Mouse (Mus musculus): Measurements from ENCODE around the gene G3bp1. TPM values are rescaled to one million over a fixed set of nuclear protein-coding genes. Genes with fewer than 3 reads are reported as not detected.

Gene G3bp1
- polyA plus RNA-seq, 1 experiment, result 28.3 TPM

GRCm38 (mm10) chr11:55450311-55450710, 19.2 kb upstream of the G3bp1 start:
- WGBS, result 60% methylated on average over 4 of the region's 4 CpGs
- peak overlapping the region; percentile 24; the same call in 1 of the 2 replicates for H3K27ac ChIP-seq (ENCODE audit: insufficient read depth, low read depth, low read length)
- H3K36me3 ChIP-seq (ENCODE audit: control insufficient read depth, insufficient read depth, low read length), result peaks cover 1% of the 10 kb centered on the region; the same call in 1 of the 2 replicates
- DNase-seq, result no peak
- no peak overlapping the region for H3K4me3 ChIP-seq (ENCODE audit: insufficient read depth, low read depth, low read length)
- peaks cover 3% of the 10 kb centered on the region; the same call in 1 of the 2 replicates for H3K4me1 ChIP-seq (ENCODE audit: control insufficient read depth, insufficient read depth, low read length)
- H3K27me3 ChIP-seq (replicated peaks; ENCODE audit: control insufficient read depth, insufficient read depth, low read length), result no peaks in the 10 kb centered on the region
- TF ChIP-seq CTCF (conservative IDR thresholded peaks at IDR 0.05; ENCODE audit: insufficient read depth, insufficient read length, low read depth, low read length) (no peak), POLR2A (IDR thresholded peaks at IDR 0.05; ENCODE audit: low read depth, low read length) (no peak)

- DNase-seq, result peak; percentile 51
- no peak overlapping the region for H3K4me3 ChIP-seq (ENCODE audit: insufficient read depth, low read depth, low read length)
- no peaks in the 10 kb centered on the region for H3K27me3 ChIP-seq (replicated peaks; ENCODE audit: control insufficient read depth, insufficient read depth, low read length)
- H3K27ac ChIP-seq (ENCODE audit: insufficient read depth, low read depth, low read length), result peak overlapping the region; percentile 19
- WGBS, result 79% methylated on average over 4 of the region's 4 CpGs
- TF ChIP-seq POLR2A (IDR thresholded peaks at IDR 0.05; ENCODE audit: low read depth, low read length) (no peak), CTCF (conservative IDR thresholded peaks at IDR 0.05; ENCODE audit: insufficient read depth, insufficient read length, low read depth, low read length) (no peak)
- peaks cover 12% of the 10 kb centered on the region; the same call in 1 of the 2 replicates for H3K4me1 ChIP-seq (ENCODE audit: control insufficient read depth, insufficient read depth, low read length)
- no peaks in the 10 kb centered on the region for H3K36me3 ChIP-seq (ENCODE audit: control insufficient read depth, insufficient read depth, low read length)
Observed at GRCm38 (mm10) chr11:55453640-55454039, 15.8 kb upstream of the G3bp1 start.

- Histone ChIP-seq H3K27me3 (replicated peaks; ENCODE audit: control insufficient read depth, insufficient read depth, low read length) (no peaks in the 10 kb centered on the region), H3K36me3 (ENCODE audit: control insufficient read depth, insufficient read depth, low read length) (no peaks in the 10 kb centered on the region), H3K4me1 (ENCODE audit: control insufficient read depth, insufficient read depth, low read length) (peaks cover 13% of the 10 kb centered on the region; the same call in 1 of the 2 replicates), H3K27ac (ENCODE audit: insufficient read depth, low read depth, low read length) (no peak overlapping the region), H3K4me3 (ENCODE audit: insufficient read depth, low read depth, low read length) (no peak overlapping the region)
- DNase-seq, result no peak
- TF ChIP-seq CTCF (conservative IDR thresholded peaks at IDR 0.05; ENCODE audit: insufficient read depth, insufficient read length, low read depth, low read length) (no peak), POLR2A (IDR thresholded peaks at IDR 0.05; ENCODE audit: low read depth, low read length) (no peak)
- 39% methylated on average over 2 of the region's 2 CpGs for WGBS
Observed at GRCm38 (mm10) chr11:55455166-55455565, 14.3 kb upstream of the G3bp1 start.

- H3K27ac ChIP-seq (ENCODE audit: insufficient read depth, low read depth, low read length), result no peak overlapping the region
- DNase-seq, result no peak
- no peak overlapping the region for H3K4me3 ChIP-seq (ENCODE audit: insufficient read depth, low read depth, low read length)
- no peaks in the 10 kb centered on the region for H3K36me3 ChIP-seq (ENCODE audit: control insufficient read depth, insufficient read depth, low read length)
- no peak for TF ChIP-seq POLR2A (IDR thresholded peaks at IDR 0.05; ENCODE audit: low read depth, low read length)
- TF ChIP-seq CTCF (conservative IDR thresholded peaks at IDR 0.05; ENCODE audit: insufficient read depth, insufficient read length, low read depth, low read length), result no peak
- H3K27me3 ChIP-seq (replicated peaks; ENCODE audit: control insufficient read depth, insufficient read depth, low read length), result no peaks in the 10 kb centered on the region
- H3K4me1 ChIP-seq (ENCODE audit: control insufficient read depth, insufficient read depth, low read length), result peaks cover 16% of the 10 kb centered on the region; the same call in 1 of the 2 replicates
- 39% methylated on average over 4 of the region's 4 CpGs for WGBS
Observed at GRCm38 (mm10) chr11:55458501-55458900, 11.0 kb upstream of the G3bp1 start.

- peak; percentile 39 for DNase-seq
- H3K4me3 ChIP-seq (ENCODE audit: insufficient read depth, low read depth, low read length), result peak overlapping the region; percentile 93
- peaks cover 20% of the 10 kb centered on the region; the same call in 1 of the 2 replicates for H3K4me1 ChIP-seq (ENCODE audit: control insufficient read depth, insufficient read depth, low read length)
- no peaks in the 10 kb centered on the region for H3K27me3 ChIP-seq (replicated peaks; ENCODE audit: control insufficient read depth, insufficient read depth, low read length)
- peak overlapping the region; percentile 77 for H3K27ac ChIP-seq (ENCODE audit: insufficient read depth, low read depth, low read length)
- TF ChIP-seq CTCF (conservative IDR thresholded peaks at IDR 0.05; ENCODE audit: insufficient read depth, insufficient read length, low read depth, low read length), result no peak
- TF ChIP-seq POLR2A (IDR thresholded peaks at IDR 0.05; ENCODE audit: low read depth, low read length), result no peak
- no peaks in the 10 kb centered on the region for H3K36me3 ChIP-seq (ENCODE audit: control insufficient read depth, insufficient read depth, low read length)
- 9% methylated on average over 3 of the region's 3 CpGs for whole genome bisulfite sequencing
Observed at GRCm38 (mm10) chr11:55459850-55460558, 9.5 kb upstream of the G3bp1 start.

GRCm38 (mm10) chr11:55460559-55461018, 8.9 kb upstream of the G3bp1 start:
- DNase-seq, result no peak
- peak overlapping the region; percentile 93 for H3K4me3 ChIP-seq (ENCODE audit: insufficient read depth, low read depth, low read length)
- peaks cover 15% of the 10 kb centered on the region; the same call in 1 of the 2 replicates for H3K4me1 ChIP-seq (ENCODE audit: control insufficient read depth, insufficient read depth, low read length)
- H3K27me3 ChIP-seq (replicated peaks; ENCODE audit: control insufficient read depth, insufficient read depth, low read length), result no peaks in the 10 kb centered on the region
- no peaks in the 10 kb centered on the region for H3K36me3 ChIP-seq (ENCODE audit: control insufficient read depth, insufficient read depth, low read length)
- H3K27ac ChIP-seq (ENCODE audit: insufficient read depth, low read depth, low read length), result peak overlapping the region; percentile 77
- TF ChIP-seq POLR2A (IDR thresholded peaks at IDR 0.05; ENCODE audit: low read depth, low read length) (no peak), CTCF (conservative IDR thresholded peaks at IDR 0.05; ENCODE audit: insufficient read depth, insufficient read length, low read depth, low read length) (peak; percentile 50)
- 1% methylated on average over 17 of the region's 17 CpGs for WGBS

- Histone ChIP-seq H3K27me3 (replicated peaks; ENCODE audit: control insufficient read depth, insufficient read depth, low read length) (no peaks in the 10 kb centered on the region), H3K4me1 (ENCODE audit: control insufficient read depth, insufficient read depth, low read length) (peaks cover 10% of the 10 kb centered on the region; the same call in 1 of the 2 replicates), H3K36me3 (ENCODE audit: control insufficient read depth, insufficient read depth, low read length) (no peaks in the 10 kb centered on the region), H3K4me3 (ENCODE audit: insufficient read depth, low read depth, low read length) (peak within 1 kb of the TSS; percentile 93), H3K27ac (ENCODE audit: insufficient read depth, low read depth, low read length) (peak within 1 kb of the TSS; percentile 87)
- TF ChIP-seq POLR2A (IDR thresholded peaks at IDR 0.05; ENCODE audit: low read depth, low read length) (peak; percentile 80), CTCF (conservative IDR thresholded peaks at IDR 0.05; ENCODE audit: insufficient read depth, insufficient read length, low read depth, low read length) (no peak)
- WGBS, result under 1% methylated on average over 36 of the region's 36 CpGs
- peak; percentile 99 for DNase-seq
Observed at GRCm38 (mm10) chr11:55461019-55461645, 8.4 kb upstream of the G3bp1 start, which contains the start of gene Atox1. Gene Atox1 (minus strand): TSS chr11:55461239.

Measured in kidney, adult 2 months (tissue).